9 mouse cellular contexts compared by ENCODE assay signal in genomic region chr14:51200054-51200453, GRCm38 (mm10). TPM values are rescaled to one million over a fixed set of nuclear protein-coding genes. Genes with fewer than 3 reads are reported as not detected.
A peak's percentile ranks its signal among the peaks of the same experiment; 100 is the strongest.
DNase-seq lines count a peak whose midpoint lies in the region.
"Had no signal": no experiment of that assay in that cellular context is flagged by ENCODE, and none has a peak within 500 bp of the region (broad histone marks: within the 10 kb centered on the region; RNA-seq: fewer than 3 reads in every experiment).

No protein-coding gene starts in this region.

- intact Hi-C loops in heart, postnatal 14 days (cut with DNase I), result no loop called here

- DNase-seq in heart, adult 9 months (ENCODE audit: low spot score in 2 of 2), result peak; percentile 10 to 33
- no peak for DNase-seq in heart, postnatal 14 days
- DNase-seq in 3T3-L1 (ENCODE audit: low read depth, low spot score), result peak; percentile 82
- peak; percentile 43 for DNase-seq in brain, adult 2 months (ENCODE audit: low read depth, low spot score)
- DNase-seq in layer of hippocampus, adult 9-11 months, result peak; percentile 47
- no peak for DNase-seq in embryo, embryonic 10.5 days (ENCODE audit: low spot score)
- no peak for DNase-seq in natural killer cell, adult 2 months (ENCODE audit: low spot score in 2 of 2)
- DNase-seq: cerebellum, postnatal 25 days had no signal

RNA-seq across cellular contexts. Expression of gene Ang2, which starts 1.1 kb away (rescaled TPM):
- not detected for total RNA-seq in heart, postnatal 14 days (2021)
- total RNA-seq: gastrocnemius, adult 18-20 months had no signal

RNA-seq across cellular contexts. Expression of gene Ear14, which starts 3.1 kb away (rescaled TPM):
- not detected for total RNA-seq in heart, postnatal 14 days (2021)
- total RNA-seq: gastrocnemius, adult 18-20 months had no signal

RNA-seq across cellular contexts. Expression of gene Rnase2b, which starts 38.0 kb away (rescaled TPM):
- total RNA-seq in heart, postnatal 14 days (2021), result not detected
- total RNA-seq: gastrocnemius, adult 18-20 months had no signal

RNA-seq across cellular contexts. Expression of gene Rnase1, which starts 53.5 kb away (rescaled TPM):
- total RNA-seq in heart, postnatal 14 days (2021), result not detected

RNA-seq across cellular contexts. Expression of gene Rnase2a, which starts 55.9 kb away (rescaled TPM):
- not detected for total RNA-seq in heart, postnatal 14 days (2021)

Comparison
In these comparisons a context has a peak if more than half of its experiments do, and no peak if none do; other contexts are left out.
1. DNase-seq: peak in heart, adult 9 months (2 of 2), 3T3-L1 (single experiment), brain, adult 2 months (single experiment) and layer of hippocampus, adult 9-11 months (single experiment); none in heart, postnatal 14 days (0 of 2), embryo, embryonic 10.5 days (single experiment) and natural killer cell, adult 2 months (0 of 2).